Mouse (Mus musculus) bone marrow, adult 2 months (tissue): ENCODE measurements around the gene Olfr315. TPM values are rescaled to one million over a fixed set of nuclear protein-coding genes. Genes with fewer than 3 reads are reported as not detected.
"Not testable (repeated sequence)": the region's sequence is repeated elsewhere in the genome, so short reads cannot be mapped to it uniquely, and the experiment has no call there.

ENCODE experiments used
- H3K27ac ChIP-seq: fragments of 200-500 bp; 2 replicates; pipeline ENCODE4 v1.5.1; 2012; ENCODE audit warnings: low read depth, mild to moderate bottlenecking, control low read depth, inconsistent platforms, low read length; ENCODE audit not compliant: control insufficient read depth, poor library complexity, insufficient read depth
- H3K4me1 ChIP-seq: fragments of 200-500 bp; 2 replicates; pipeline ENCODE4 v1.6.1; 2011; ENCODE audit warnings: low read length; ENCODE audit not compliant: control insufficient read depth, insufficient read depth
- H3K4me3 ChIP-seq: fragments of 200-500 bp; replicated peaks from 2 replicates; pipeline ENCODE3; 2011; ENCODE audit warnings: mild to moderate bottlenecking, low read depth, low read length, control low read depth; ENCODE audit not compliant: control insufficient read depth
- CTCF ChIP-seq: fragments of 200-500 bp; IDR thresholded peaks from 2 replicates; pipeline ENCODE4 v1.5.1; 2011; ENCODE audit warnings: low read length, control low read depth; ENCODE audit not compliant: control insufficient read depth, insufficient read depth
- POLR2A ChIP-seq: fragments of 200-500 bp; IDR thresholded peaks from 2 replicates; pipeline ENCODE4 v1.6.1; 2011; ENCODE audit warnings: low read depth, mild to moderate bottlenecking, control low read depth, low read length, borderline replicate concordance; ENCODE audit not compliant: control insufficient read depth
- WGBS: fragments of 180-500 bp; shearing (Covaris S2); methylation state at CpG from one replicate; pipeline ENCODE4 v1.1.7; 2018; 5-methylcytosine and 5-hydroxymethylcytosine counted together
- polyA plus RNA-seq: library from polyadenylated mRNA; stranded (reverse); fragments of >200 nt; gene quantifications from 2 replicates; pipeline ENCODE4 v1.2.4, GENCODE M21; 2011; ENCODE audit warnings: low replicate concordance; ENCODE audit not compliant: missing spikeins, insufficient read depth, insufficient read length

The Olfr315 gene
- polyA plus RNA-seq = not detected in 2 replicates

DNA sequence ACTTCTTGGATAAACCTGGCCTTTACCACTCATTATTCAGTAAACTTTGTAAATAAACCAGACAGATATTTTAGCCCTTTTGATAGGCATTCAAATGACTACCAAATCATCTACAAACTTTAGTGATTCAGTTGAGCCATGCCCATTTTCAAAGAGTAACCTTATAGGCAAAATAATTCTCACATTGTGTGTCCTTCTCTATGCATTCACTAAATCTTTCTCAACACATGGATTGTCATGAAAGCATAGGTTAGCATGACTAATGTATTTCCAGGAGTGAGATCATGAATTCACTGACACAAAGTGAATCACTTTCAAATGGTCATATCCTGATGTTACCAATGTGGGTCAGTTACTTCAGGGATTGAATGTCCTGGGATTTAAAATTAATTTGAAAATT is at the start of gene Olfr315:
Gene Olfr315, plus strand, starts transcription at position 301 of the 400 bp plus-strand sequence.
- TF ChIP-seq POLR2A = no peak
- TF ChIP-seq CTCF = no peak
- no peaks in the 10 kb centered on the region for H3K4me1 ChIP-seq
- no peak within 1 kb of the TSS for H3K27ac ChIP-seq
- no peak within 1 kb of the TSS for H3K4me3 ChIP-seq

GRCm38 (mm10) chr11:58723914-58724313 is 49.1 kb upstream of the Olfr315 start, which contains the start of gene Olfr318:
TSS of gene Olfr318 (minus strand) at chr11:58724014.
- H3K4me3 ChIP-seq = no peak within 1 kb of the TSS
- H3K4me1 ChIP-seq = no peaks in the 10 kb centered on the region
- H3K27ac ChIP-seq = no peak within 1 kb of the TSS
- TF ChIP-seq CTCF = no peak
- TF ChIP-seq POLR2A = no peak

DNA sequence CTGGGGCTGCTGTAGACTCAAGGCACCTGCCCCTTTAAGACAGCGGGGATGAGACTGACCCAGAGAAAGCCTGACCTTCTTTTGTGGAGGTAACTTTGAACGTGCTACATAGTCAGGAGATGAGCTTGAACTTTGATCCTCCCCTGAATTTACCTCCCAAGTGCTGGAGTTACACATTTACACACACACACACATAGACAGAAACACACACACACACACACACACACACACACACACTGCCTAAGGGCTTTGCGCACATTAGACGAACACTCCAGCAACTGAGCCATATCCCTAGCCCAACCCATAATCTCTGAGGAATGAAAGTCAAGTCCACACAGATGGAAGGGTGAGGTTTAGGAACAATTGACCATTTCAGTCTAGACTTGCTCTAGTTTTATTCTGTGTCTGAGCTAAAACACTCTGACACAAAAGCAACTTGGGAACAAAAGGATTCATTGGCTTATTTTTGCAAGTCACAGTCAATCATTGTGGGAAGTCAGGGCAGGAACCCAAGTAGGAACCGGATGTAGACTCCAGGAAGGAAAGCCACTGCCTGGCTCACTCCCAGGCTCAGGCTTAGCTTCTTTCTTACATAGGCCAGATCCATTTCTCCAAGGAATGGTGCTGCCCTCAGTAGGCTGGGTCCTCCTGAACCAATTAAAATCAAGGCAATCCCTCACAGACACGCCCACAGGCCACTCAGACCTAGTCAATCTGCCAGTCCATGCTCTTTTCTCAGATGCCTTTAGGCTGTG is 44.9 kb upstream of the Olfr315 start:
- not testable (repeated sequence) for H3K4me1 ChIP-seq, H3K4me3 ChIP-seq, H3K27ac ChIP-seq
- 76% methylated on average over 6 of the region's 6 CpGs for WGBS

GRCm38 (mm10) chr11:58733372-58733771 is 39.6 kb upstream of the Olfr315 start:
- Histone ChIP-seq H3K27ac (no peak overlapping the region), H3K4me3 (no peak overlapping the region), H3K4me1 (no peaks in the 10 kb centered on the region)
- TF ChIP-seq CTCF = no peak
- no peak for TF ChIP-seq POLR2A
- WGBS = 62% methylated on average over 3 of the region's 3 CpGs

- Histone ChIP-seq H3K4me1 (no peaks in the 10 kb centered on the region), H3K4me3 (no peak within 1 kb of the TSS), H3K27ac (no peak within 1 kb of the TSS)
- 62% methylated on average over 4 of the region's 4 CpGs for WGBS
- TF ChIP-seq POLR2A = no peak
- no peak for TF ChIP-seq CTCF
Observed at GRCm38 (mm10) chr11:58738792-58739262, 34.2 kb upstream of the Olfr315 start, which contains the start of gene Olfr317. TSS of gene Olfr317 (minus strand) at chr11:58739212.

DNA sequence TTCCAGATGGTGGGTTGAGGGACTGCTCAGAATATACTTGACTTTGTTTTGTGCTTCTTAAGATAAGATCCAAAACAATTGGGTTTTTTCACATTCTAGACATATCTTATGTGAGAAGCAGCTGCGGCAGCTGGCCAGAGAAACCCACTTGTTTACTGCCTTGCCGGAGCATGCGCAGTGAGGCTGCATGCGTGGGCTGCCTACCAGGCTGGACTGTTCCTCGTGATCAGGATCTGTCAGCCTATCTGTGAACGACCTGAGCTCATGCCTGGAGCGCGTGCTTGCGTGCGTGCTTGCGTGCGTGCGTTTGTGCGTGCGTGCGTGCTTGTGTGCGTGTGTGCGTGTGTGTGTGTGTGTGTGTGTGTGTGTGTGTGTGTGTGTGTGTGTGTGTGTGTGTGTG is 21.9 kb upstream of the Olfr315 start:
- WGBS = 76% methylated on average over 18 of the region's 18 CpGs
- H3K4me1 ChIP-seq, H3K4me3 ChIP-seq, H3K27ac ChIP-seq: not testable (repeated sequence)

- WGBS = 83% methylated on average over 2 of the region's 2 CpGs
- Histone ChIP-seq H3K27ac (no peak within 1 kb of the TSS), H3K4me3 (no peak within 1 kb of the TSS), H3K4me1 (no peaks in the 10 kb centered on the region)
- TF ChIP-seq CTCF (no peak), POLR2A (no peak)
Observed at GRCm38 (mm10) chr11:58752434-58752833, 20.6 kb upstream of the Olfr315 start, which contains the start of gene Olfr316. TSS of gene Olfr316 (plus strand) at chr11:58752734.

GRCm38 (mm10) chr11:58782480-58783089 is 9.6 kb downstream of the Olfr315 start, which contains the start of gene Olfr314:
TSS of gene Olfr314 (plus strand) at chr11:58782952.
- WGBS = 51% methylated on average over 6 of the region's 6 CpGs
- H3K4me1 ChIP-seq = no peaks in the 10 kb centered on the region
- H3K27ac ChIP-seq = no peak within 1 kb of the TSS
- no peak within 1 kb of the TSS for H3K4me3 ChIP-seq
- TF ChIP-seq CTCF = no peak
- no peak for TF ChIP-seq POLR2A
